Mouse (Mus musculus): Measurements from ENCODE around the gene Plcl1. TPM values are rescaled to one million over a fixed set of nuclear protein-coding genes. Genes with fewer than 3 reads are reported as not detected.

Plcl1 gene
- polyA plus RNA-seq, 1 experiment from 2014 or later = 0.77 TPM

DNA sequence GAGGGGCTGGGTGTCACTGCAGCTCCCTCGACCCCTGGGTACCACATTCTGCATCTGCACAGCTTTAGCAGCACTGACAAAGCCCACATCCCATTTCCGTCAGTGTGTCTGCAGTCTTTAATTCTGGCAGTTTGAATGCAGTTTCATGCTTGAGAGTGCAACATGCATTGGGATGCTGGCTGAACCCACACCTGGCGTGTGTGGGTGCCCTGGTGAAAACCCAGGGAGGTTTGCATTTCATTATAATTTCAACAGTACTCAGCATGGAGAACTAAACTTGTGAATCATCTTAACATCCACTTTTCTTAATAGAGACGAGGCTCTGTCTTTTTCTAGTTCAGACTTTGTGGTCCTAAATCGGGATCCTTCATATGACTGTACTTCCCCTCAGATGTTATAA, 261.1 kb downstream of the Plcl1 start:
- peaks cover 12% of the 10 kb centered on the region; the same call in 1 of the 2 replicates for H3K27me3 ChIP-seq (ENCODE audit: insufficient read depth, poor library complexity, severe bottlenecking)
- H3K9me3 ChIP-seq = no peaks in the 10 kb centered on the region
- no peaks in the 10 kb centered on the region for H3K36me3 ChIP-seq
- 47% methylated on average over 5 of the region's 5 CpGs for WGBS
- no peak overlapping the region for H3K4me3 ChIP-seq
- peaks cover 7% of the 10 kb centered on the region; the same call in 1 of the 2 replicates for H3K4me1 ChIP-seq
- H3K27ac ChIP-seq = no peak overlapping the region
- DNase-seq (ENCODE audit: low spot score) = no peak

DNA sequence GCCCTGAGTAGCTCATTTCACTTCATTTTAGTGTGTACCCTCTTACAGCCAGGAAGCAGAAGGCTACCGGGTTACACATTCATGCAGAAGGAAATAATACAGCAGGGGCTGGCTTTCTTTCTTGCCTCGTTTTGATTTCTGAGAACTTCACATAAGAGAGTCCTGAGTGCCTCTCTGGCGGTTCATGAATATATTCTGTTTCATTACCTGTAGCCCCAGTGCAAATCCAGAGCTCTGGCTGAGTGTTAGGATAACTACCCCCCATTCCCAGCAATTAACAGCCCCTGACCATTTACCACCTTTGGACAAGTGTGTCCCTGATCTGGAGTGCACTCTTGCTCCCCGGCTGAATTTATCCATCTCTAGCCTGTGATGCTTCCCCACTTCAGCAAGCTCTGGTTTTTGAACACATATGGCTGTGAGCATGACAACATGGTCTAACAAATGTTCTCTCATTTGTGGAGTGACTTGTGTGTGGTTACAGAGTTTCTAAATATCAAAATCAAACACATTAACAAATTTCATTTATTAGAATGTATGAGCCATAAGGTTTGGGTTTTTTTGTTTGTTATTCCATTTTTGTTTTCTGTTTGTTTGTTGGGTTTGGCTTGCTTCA, 263.0 kb downstream of the Plcl1 start:
- no peaks in the 10 kb centered on the region for H3K36me3 ChIP-seq
- peaks cover 7% of the 10 kb centered on the region; the same call in 1 of the 2 replicates for H3K4me1 ChIP-seq
- 74% methylated on average over 4 of the region's 4 CpGs for WGBS
- H3K27me3 ChIP-seq (ENCODE audit: insufficient read depth, poor library complexity, severe bottlenecking) = peaks cover 12% of the 10 kb centered on the region; the same call in 1 of the 2 replicates
- no peaks in the 10 kb centered on the region for H3K9me3 ChIP-seq
- H3K4me3 ChIP-seq = no peak overlapping the region
- no peak for DNase-seq (ENCODE audit: low spot score)
- no peak overlapping the region for H3K27ac ChIP-seq

DNA sequence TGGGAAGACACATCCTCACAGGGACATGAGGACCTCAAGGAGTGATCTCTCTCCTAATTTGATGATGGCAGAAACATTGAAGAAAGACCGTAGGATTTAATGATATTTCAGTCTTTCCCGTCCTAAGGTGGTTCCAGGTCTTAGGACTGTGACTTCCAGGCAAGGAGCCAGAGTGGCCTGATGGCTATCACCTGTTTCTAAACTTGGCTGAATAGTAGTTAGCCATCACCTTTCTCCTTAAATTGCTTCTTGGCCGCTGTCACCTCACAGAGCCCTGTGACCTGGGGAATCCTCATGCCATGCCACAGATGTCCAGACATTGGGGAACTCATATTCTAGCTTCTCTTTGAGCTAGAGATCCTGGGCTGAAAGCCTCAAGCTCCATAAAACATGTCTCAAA, 277.0 kb downstream of the Plcl1 start:
- WGBS = 90% methylated on average over 3 of the region's 3 CpGs
- H3K4me3 ChIP-seq = no peak overlapping the region
- no peaks in the 10 kb centered on the region for H3K4me1 ChIP-seq
- no peak for DNase-seq (ENCODE audit: low spot score)
- H3K36me3 ChIP-seq = no peaks in the 10 kb centered on the region
- H3K27me3 ChIP-seq (ENCODE audit: insufficient read depth, poor library complexity, severe bottlenecking) = no peaks in the 10 kb centered on the region
- no peak overlapping the region for H3K27ac ChIP-seq
- H3K9me3 ChIP-seq = no peaks in the 10 kb centered on the region

DNA sequence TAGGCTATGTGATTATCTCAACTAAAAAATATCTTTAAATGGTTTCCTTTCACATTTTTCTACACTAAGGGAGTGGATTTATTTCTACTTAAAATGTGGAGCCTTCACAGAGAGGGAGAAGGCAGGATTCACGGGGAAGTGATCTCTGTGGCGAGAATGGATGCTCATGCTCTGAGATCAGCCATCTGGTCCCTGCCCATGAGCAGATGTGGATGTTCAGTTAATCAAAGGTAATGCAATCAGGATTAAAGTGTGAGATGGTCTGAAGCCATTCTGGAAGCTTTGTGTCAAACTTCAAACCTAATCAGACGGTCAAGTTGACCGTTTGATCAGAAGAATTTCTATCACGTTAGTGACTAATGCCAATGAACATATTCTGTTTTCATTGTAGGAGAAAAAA, 280.5 kb downstream of the Plcl1 start:
- H3K4me1 ChIP-seq = no peaks in the 10 kb centered on the region
- H3K36me3 ChIP-seq = no peaks in the 10 kb centered on the region
- no peak overlapping the region for H3K27ac ChIP-seq
- H3K4me3 ChIP-seq = no peak overlapping the region
- no peaks in the 10 kb centered on the region for H3K9me3 ChIP-seq
- H3K27me3 ChIP-seq (ENCODE audit: insufficient read depth, poor library complexity, severe bottlenecking) = no peaks in the 10 kb centered on the region
- no peak for DNase-seq (ENCODE audit: low spot score)
- WGBS = 83% methylated on average over 5 of the region's 5 CpGs

DNA sequence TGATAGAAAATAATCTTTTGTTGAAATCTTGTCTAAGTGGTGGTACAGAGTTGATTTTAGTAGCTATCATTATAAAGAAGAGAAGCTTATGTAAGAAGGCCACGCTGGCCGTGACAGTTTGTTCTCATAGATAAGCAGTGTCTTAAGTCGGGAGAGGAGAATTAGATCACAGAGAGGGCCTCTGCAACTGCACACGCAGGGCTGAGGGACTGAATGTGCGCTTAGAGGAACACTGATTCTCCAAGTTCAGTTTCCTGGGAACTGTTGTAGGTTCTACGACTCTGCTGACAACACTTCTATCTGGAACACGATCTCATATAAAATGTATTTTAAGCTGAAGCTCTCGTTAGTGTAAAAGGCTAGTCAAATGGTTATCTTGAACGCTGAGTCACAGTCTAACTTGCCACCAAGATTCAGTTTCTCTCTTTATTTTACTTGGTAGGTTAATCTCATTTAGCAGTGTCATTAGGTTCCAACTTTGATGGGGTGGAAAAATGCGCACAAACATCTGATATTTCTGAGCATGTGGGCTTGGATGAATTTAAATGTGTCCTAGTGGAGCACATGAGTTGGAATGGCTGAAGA, 288.0 kb downstream of the Plcl1 start:
- H3K9me3 ChIP-seq = no peaks in the 10 kb centered on the region
- no peaks in the 10 kb centered on the region for H3K36me3 ChIP-seq
- H3K4me3 ChIP-seq = no peak overlapping the region
- H3K27me3 ChIP-seq (ENCODE audit: insufficient read depth, poor library complexity, severe bottlenecking) = no peaks in the 10 kb centered on the region
- no peak for DNase-seq (ENCODE audit: low spot score)
- 78% methylated on average over 10 of the region's 10 CpGs for WGBS
- no peak overlapping the region for H3K27ac ChIP-seq
- H3K4me1 ChIP-seq = no peaks in the 10 kb centered on the region

DNA sequence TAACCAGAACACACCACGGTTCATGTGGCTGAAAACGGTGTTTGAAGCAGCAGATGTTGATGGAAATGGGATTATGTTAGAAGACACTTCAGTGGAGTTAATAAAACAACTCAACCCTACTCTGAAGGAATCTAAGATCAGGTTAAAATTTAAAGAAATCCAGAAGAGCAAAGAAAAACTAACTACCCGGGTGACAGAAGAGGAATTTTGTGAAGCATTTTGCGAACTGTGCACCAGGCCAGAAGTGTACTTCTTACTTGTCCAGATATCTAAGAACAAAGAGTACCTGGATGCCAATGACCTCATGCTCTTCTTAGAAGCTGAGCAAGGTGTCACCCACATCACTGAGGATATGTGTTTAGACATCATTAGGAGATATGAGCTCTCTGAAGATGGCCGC, 290.5 kb downstream of the Plcl1 start:
- Histone ChIP-seq H3K27ac (no peak overlapping the region), H3K36me3 (no peaks in the 10 kb centered on the region), H3K4me1 (no peaks in the 10 kb centered on the region), H3K4me3 (no peak overlapping the region), H3K27me3 (ENCODE audit: insufficient read depth, poor library complexity, severe bottlenecking) (no peaks in the 10 kb centered on the region), H3K9me3 (no peaks in the 10 kb centered on the region)
- DNase-seq (ENCODE audit: low spot score) = no peak
- WGBS = 91% methylated on average over 5 of the region's 5 CpGs

DNA sequence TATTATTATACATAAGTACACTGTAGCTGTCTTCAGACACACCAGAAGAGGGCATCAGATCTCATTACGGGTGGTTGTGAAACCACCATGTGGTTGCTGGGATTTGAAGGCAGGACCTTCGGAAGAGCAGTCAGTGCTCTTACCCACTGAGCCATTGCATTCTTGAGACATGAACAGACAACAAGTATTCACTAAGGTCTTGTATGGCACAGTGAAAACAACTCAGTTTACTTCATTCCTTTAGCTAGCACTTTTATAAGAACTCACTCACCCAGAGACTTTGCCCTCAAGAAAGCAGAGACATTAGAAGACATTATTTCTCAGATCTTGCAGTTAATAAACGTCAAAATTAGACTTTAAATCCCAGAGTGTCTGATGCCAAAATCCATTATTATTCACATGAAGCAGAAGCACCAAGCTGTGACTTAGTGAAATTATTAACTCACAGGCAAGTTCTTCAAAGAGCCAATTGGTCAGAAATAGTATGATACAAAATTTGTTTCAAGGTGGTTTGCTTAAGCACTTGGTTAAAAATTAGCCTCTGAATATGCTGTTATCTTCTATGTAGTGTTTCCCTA, 293.8 kb downstream of the Plcl1 start:
- no peaks in the 10 kb centered on the region for H3K9me3 ChIP-seq
- DNase-seq (ENCODE audit: low spot score) = no peak
- H3K4me3 ChIP-seq = no peak overlapping the region
- no peaks in the 10 kb centered on the region for H3K27me3 ChIP-seq (ENCODE audit: insufficient read depth, poor library complexity, severe bottlenecking)
- H3K4me1 ChIP-seq = no peaks in the 10 kb centered on the region
- no peaks in the 10 kb centered on the region for H3K36me3 ChIP-seq
- 82% methylated on average over 3 of the region's 3 CpGs for WGBS
- no peak overlapping the region for H3K27ac ChIP-seq

DNA sequence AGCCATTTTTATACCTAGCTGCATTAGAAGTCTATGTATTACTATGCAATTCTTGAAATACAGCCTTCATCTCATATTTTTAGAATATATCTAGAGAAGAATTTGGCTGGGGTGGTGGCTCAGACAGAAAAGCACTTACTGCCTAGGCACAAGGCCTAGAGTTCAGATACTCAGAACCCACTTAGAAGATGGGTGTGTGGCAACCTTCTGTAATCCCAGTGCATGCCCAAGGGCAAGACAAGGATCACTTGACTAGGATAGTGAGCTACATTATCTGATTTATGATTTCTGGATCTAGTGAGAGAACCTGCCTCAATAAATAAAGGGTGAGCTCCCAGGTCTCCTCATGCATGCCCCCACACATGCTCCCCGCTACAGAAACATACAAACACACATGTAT, 294.3 kb downstream of the Plcl1 start:
- no peak overlapping the region for H3K4me3 ChIP-seq
- H3K27ac ChIP-seq = no peak overlapping the region
- H3K27me3 ChIP-seq (ENCODE audit: insufficient read depth, poor library complexity, severe bottlenecking) = no peaks in the 10 kb centered on the region
- no peaks in the 10 kb centered on the region for H3K4me1 ChIP-seq
- 92% methylated on average over 1 of the region's 1 CpGs for whole genome bisulfite sequencing
- no peak for DNase-seq (ENCODE audit: low spot score)
- H3K9me3 ChIP-seq = no peaks in the 10 kb centered on the region
- H3K36me3 ChIP-seq = no peaks in the 10 kb centered on the region

DNA sequence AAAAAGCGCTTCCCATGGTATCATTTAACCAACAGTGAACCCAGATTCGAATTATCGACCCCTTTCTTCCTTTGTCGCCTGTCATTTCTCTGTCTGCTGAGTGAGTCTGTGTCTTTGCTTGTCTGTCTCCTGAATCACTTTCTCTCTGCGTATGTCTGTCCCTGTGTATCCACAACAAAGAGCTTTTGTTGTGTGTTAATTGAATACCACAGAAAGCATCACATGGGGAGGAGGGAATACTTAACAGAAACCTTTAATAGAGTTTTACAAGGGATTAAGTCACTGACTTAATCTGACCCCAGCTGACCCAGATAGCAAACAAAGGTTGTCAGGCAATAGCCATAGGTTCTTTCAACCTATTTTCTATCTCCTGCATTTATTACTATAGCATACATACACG, 295.0 kb downstream of the Plcl1 start:
- H3K36me3 ChIP-seq = no peaks in the 10 kb centered on the region
- WGBS = 66% methylated on average over 6 of the region's 6 CpGs
- no peaks in the 10 kb centered on the region for H3K27me3 ChIP-seq (ENCODE audit: insufficient read depth, poor library complexity, severe bottlenecking)
- H3K9me3 ChIP-seq = no peaks in the 10 kb centered on the region
- DNase-seq (ENCODE audit: low spot score) = no peak
- no peak overlapping the region for H3K4me3 ChIP-seq
- no peak overlapping the region for H3K27ac ChIP-seq
- H3K4me1 ChIP-seq = no peaks in the 10 kb centered on the region

DNA sequence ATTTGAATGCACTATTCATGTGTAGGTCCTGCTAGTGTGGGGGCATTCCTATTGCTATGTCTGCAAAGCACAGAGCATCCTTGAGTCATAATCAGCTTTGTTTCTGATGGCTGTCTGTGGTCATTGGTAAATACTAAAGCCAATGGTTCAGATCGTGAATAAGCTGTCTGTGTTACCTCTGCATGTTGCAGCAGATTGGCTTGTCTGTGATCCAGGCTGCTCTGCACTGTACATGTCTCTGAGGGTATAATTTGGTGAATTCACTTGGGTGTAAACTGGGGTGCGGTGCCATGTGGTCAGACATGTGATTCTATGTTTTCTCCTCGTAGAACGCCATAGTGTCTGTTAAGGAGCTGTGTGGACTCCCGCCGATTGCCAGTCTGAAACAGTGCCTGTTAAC, 295.9 kb downstream of the Plcl1 start:
- no peaks in the 10 kb centered on the region for H3K9me3 ChIP-seq
- no peak overlapping the region for H3K27ac ChIP-seq
- H3K4me3 ChIP-seq = no peak overlapping the region
- no peaks in the 10 kb centered on the region for H3K4me1 ChIP-seq
- no peaks in the 10 kb centered on the region for H3K27me3 ChIP-seq (ENCODE audit: insufficient read depth, poor library complexity, severe bottlenecking)
- no peaks in the 10 kb centered on the region for H3K36me3 ChIP-seq
- WGBS = 78% methylated on average over 6 of the region's 6 CpGs
- DNase-seq (ENCODE audit: low spot score) = no peak

DNA sequence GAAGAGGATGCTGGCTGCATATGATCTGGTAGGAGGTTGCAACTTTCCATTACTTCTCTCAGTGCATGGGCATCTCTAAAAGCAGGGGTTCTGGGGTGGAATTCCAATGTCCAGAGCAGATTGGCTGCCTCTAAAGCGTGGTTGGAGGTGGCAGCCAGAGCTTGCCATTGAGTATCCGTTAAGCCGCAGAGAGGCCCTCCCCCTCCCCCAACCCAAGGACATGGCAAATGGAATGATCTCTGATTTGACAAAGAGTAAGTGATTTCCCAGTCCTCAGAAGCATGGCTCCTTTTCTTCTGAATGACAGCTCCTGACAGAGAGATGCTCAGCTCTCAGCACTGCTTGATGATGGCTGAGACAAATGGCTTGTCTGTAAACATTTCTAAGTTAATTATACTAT, 296.4 kb downstream of the Plcl1 start:
- Histone ChIP-seq H3K36me3 (no peaks in the 10 kb centered on the region), H3K27me3 (ENCODE audit: insufficient read depth, poor library complexity, severe bottlenecking) (no peaks in the 10 kb centered on the region), H3K4me3 (no peak overlapping the region), H3K9me3 (no peaks in the 10 kb centered on the region), H3K4me1 (no peaks in the 10 kb centered on the region), H3K27ac (no peak overlapping the region)
- WGBS = 62% methylated on average over 3 of the region's 3 CpGs
- DNase-seq (ENCODE audit: low spot score) = no peak

DNA sequence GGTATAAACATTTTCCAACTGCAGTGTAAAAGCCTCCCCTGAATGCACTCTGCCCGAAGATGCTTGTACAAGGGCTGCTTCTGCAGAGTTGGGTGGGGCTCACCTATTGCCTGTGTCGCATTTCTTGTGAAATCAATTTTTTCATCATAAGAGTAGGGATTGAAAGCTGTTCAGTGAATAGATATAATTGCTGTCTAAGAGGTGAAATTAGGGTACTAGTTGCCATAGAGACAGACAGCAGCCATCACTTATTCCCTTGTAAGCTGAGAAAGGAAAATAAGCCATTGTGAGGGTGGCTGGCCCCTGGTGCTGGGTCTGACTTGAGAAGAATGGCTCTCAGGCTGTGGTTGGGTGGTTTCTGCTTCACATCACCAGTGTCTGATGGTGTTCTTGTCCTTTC, 299.0 kb downstream of the Plcl1 start:
- no peaks in the 10 kb centered on the region for H3K36me3 ChIP-seq
- no peaks in the 10 kb centered on the region for H3K27me3 ChIP-seq (ENCODE audit: insufficient read depth, poor library complexity, severe bottlenecking)
- no peak overlapping the region for H3K27ac ChIP-seq
- DNase-seq (ENCODE audit: low spot score) = no peak
- H3K4me3 ChIP-seq = no peak overlapping the region
- no peaks in the 10 kb centered on the region for H3K9me3 ChIP-seq
- 85% methylated on average over 2 of the region's 2 CpGs for WGBS
- H3K4me1 ChIP-seq = no peaks in the 10 kb centered on the region

DNA sequence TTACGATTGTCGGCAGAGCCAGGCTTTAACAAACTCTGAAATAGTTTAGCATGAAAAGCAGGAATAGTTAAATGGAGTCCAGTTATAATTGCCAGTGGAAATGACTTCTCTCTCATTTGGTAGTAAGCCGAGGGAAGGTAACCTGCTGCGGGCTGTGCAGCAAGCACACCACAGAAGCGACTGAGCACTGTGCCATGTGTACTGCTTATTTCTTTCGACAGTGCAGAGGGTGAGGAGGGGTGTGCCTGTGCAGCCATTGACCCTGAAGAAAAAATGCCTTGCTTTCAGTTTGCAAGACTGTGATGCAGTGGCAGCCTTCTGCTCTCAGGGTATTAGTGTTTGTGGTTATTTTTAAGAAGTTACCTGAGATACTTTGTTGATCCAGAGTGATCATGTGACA, 299.5 kb downstream of the Plcl1 start:
- Histone ChIP-seq H3K4me1 (no peaks in the 10 kb centered on the region), H3K36me3 (no peaks in the 10 kb centered on the region), H3K4me3 (no peak overlapping the region), H3K27ac (no peak overlapping the region), H3K27me3 (ENCODE audit: insufficient read depth, poor library complexity, severe bottlenecking) (no peaks in the 10 kb centered on the region), H3K9me3 (no peaks in the 10 kb centered on the region)
- no peak for DNase-seq (ENCODE audit: low spot score)
- WGBS = 83% methylated on average over 6 of the region's 6 CpGs

DNA sequence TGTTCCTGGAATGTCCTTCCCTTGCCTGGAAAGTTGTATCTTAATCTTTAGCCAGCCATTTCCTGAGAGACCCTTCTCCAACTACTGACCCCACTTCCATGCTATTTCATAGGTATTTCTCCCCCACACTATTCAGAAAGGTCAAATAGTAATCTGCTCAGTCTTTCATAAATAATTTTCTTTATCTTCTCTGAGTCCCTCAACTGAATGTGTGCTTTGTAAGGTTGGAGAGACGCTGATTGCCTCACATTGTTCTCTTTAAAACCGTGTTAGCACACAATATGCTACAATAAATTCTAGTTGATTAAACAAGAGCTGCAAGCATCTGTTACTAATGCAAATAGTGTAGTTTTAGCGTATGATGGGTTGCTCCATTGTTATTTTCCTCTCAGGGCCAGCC, 300.0 kb downstream of the Plcl1 start:
- WGBS = 68% methylated on average over 3 of the region's 3 CpGs
- H3K27me3 ChIP-seq (ENCODE audit: insufficient read depth, poor library complexity, severe bottlenecking) = no peaks in the 10 kb centered on the region
- no peak for DNase-seq (ENCODE audit: low spot score)
- H3K36me3 ChIP-seq = no peaks in the 10 kb centered on the region
- no peak overlapping the region for H3K27ac ChIP-seq
- no peaks in the 10 kb centered on the region for H3K9me3 ChIP-seq
- H3K4me3 ChIP-seq = no peak overlapping the region
- H3K4me1 ChIP-seq = no peaks in the 10 kb centered on the region
